Mouse (Mus musculus): Measurements from ENCODE around the gene Cdyl2. TPM values are rescaled to one million over a fixed set of nuclear protein-coding genes. Genes with fewer than 3 reads are reported as not detected.

Cdyl2 gene
- polyA plus RNA-seq, 1 experiment from 2014 or later: 5.9 TPM

DNA sequence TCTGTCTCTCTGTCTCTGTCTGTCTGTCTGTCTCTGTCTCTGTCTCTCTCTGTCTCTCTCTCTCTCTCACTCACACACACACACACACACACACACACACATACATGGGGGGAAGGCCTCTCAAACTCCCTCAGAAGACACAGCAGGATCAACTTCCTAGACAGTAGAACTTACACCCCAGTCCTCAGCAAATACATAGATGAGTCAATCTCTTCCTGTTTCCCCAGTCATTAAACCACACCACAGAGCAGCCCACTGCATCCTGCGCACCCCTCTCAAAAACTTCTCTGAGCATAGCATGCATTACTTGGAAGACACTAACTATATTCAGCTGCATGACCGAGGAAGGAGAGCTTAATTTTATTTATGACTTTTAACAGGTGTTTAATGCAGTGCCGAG is 43.0 kb downstream of the Cdyl2 start:
- no peaks in the 10 kb centered on the region for H3K36me3 ChIP-seq (ENCODE audit: control insufficient read depth, insufficient read depth, low read length)
- no peak overlapping the region for H3K4me3 ChIP-seq (ENCODE audit: low read depth, low read length)
- no peaks in the 10 kb centered on the region for H3K4me1 ChIP-seq (replicated peaks; ENCODE audit: control insufficient read depth, insufficient read depth, low read length)
- no peak for DNase-seq (ENCODE audit: low spot score)
- H3K4me2 ChIP-seq (ENCODE audit: low read length): no peak overlapping the region
- WGBS: 79% methylated on average over 3 of the region's 3 CpGs
- H3K27ac ChIP-seq (ENCODE audit: low read depth): no peak overlapping the region
- H3K9me3 ChIP-seq (ENCODE audit: control insufficient read depth, low read length): no peaks in the 10 kb centered on the region
- ATAC-seq (replicated peaks; ENCODE audit: low FRiP score, low TSS enrichment, low read depth): no peak
- H3K27me3 ChIP-seq (replicated peaks; ENCODE audit: control insufficient read depth, insufficient read depth, low read length): no peaks in the 10 kb centered on the region
- H3K9ac ChIP-seq (ENCODE audit: low read length): no peak overlapping the region

DNA sequence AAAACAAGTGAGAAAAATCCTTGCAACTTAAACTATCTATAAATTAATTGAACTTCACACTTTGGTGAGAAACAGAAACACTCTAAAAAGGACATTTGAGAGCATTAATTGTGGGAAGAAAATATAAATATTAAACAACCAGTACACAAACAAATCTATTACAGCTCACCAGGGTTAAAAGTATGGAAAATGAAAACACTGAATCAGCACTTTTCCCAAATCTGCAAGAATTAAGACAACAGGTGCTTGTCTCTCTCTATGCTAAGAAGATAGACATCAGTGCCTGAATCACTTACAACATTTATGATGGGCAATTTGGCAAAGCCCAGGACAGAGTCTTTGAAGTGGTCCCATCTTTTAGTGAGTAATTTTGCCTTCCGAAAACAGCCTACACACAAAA is 56.6 kb downstream of the Cdyl2 start:
- no peaks in the 10 kb centered on the region for H3K36me3 ChIP-seq (ENCODE audit: control insufficient read depth, insufficient read depth, low read length)
- no peak overlapping the region for H3K27ac ChIP-seq (ENCODE audit: low read depth)
- H3K27me3 ChIP-seq (replicated peaks; ENCODE audit: control insufficient read depth, insufficient read depth, low read length): no peaks in the 10 kb centered on the region
- no peaks in the 10 kb centered on the region for H3K9me3 ChIP-seq (ENCODE audit: control insufficient read depth, low read length)
- no peak overlapping the region for H3K4me2 ChIP-seq (ENCODE audit: low read length)
- H3K4me1 ChIP-seq (replicated peaks; ENCODE audit: control insufficient read depth, insufficient read depth, low read length): no peaks in the 10 kb centered on the region
- no peak overlapping the region for H3K4me3 ChIP-seq (ENCODE audit: low read depth, low read length)
- no peak for ATAC-seq (replicated peaks; ENCODE audit: low FRiP score, low TSS enrichment, low read depth)
- H3K9ac ChIP-seq (ENCODE audit: low read length): no peak overlapping the region
- DNase-seq (ENCODE audit: low spot score): no peak
- 80% methylated on average over 1 of the region's 1 CpGs for WGBS

DNA sequence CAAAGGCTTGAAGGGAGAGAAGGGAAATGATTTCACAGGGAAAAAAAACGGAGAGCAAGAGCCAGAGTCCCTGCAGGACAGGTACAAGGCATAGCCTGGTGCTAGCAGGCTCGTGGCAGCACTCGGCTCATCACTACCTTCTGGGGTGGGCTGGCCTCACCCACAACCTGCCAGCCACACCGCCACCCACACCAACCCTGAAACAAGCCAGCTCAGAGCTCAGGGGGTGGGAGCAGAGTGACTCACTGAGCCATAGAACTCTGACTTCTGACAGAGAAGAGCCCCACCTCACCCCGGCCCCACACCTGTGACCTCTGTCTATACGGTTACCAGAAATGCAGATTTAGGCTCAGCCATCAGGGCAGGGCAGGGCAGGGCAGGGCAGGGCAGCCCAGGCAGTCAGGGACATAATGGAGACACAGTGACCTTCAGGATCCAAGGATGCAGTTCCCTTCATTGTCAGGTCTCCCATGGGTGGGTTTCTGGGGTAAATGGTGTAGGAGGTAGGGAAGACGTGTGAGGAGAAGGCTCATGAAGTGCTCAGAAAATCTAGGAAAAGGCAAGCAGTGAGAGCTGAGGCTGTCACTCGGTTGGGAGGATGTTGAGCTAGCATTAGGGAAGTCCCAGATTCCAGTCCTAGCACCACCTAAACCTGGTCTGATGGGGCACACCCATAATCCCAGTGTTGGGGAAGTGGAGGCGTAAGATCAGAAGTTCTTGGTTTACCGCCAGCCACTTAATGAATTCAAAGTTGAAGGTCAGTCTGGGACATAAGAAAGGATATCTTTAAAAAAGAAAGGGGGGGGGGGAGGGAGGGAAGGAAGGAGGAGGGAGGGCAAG is 58.6 kb downstream of the Cdyl2 start:
- Histone ChIP-seq H3K4me3 (ENCODE audit: low read depth, low read length) (no peak overlapping the region), H3K4me2 (ENCODE audit: low read length) (no peak overlapping the region), H3K4me1 (replicated peaks; ENCODE audit: control insufficient read depth, insufficient read depth, low read length) (no peaks in the 10 kb centered on the region), H3K36me3 (ENCODE audit: control insufficient read depth, insufficient read depth, low read length) (no peaks in the 10 kb centered on the region), H3K9ac (ENCODE audit: low read length) (no peak overlapping the region), H3K9me3 (ENCODE audit: control insufficient read depth, low read length) (0 out of 2 replicates have a peak, but pooled peaks cover under 1% of the 10 kb centered on the region), H3K27me3 (replicated peaks; ENCODE audit: control insufficient read depth, insufficient read depth, low read length) (no peaks in the 10 kb centered on the region), H3K27ac (ENCODE audit: low read depth) (no peak overlapping the region)
- 76% methylated on average over 10 of the region's 10 CpGs for WGBS
- DNase-seq (ENCODE audit: low spot score) (no peak), ATAC-seq (replicated peaks; ENCODE audit: low FRiP score, low TSS enrichment, low read depth) (no peak)

DNA sequence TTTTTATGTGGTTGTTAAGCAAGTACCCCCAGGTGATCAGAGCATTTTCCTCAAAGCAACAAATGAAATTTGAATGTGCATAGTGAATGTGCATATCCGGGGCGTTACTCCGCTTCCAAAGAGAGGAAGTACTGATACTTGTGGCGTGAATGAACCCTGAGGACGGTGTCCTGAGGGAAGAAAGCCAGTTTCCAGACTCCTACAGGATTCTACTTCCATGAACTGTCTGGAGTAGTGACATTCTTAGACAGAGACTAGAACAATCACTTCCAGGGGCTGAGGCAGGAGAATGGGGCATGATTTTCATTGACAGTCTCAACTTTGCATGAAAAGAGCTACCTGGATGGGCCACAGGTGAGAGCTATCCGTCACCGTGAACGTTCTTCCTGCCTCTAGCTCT is 59.3 kb downstream of the Cdyl2 start:
- DNase-seq (ENCODE audit: low spot score) (no peak), ATAC-seq (replicated peaks; ENCODE audit: low FRiP score, low TSS enrichment, low read depth) (no peak)
- no peak overlapping the region for H3K4me3 ChIP-seq (ENCODE audit: low read depth, low read length)
- H3K27me3 ChIP-seq (replicated peaks; ENCODE audit: control insufficient read depth, insufficient read depth, low read length): no peaks in the 10 kb centered on the region
- H3K4me1 ChIP-seq (replicated peaks; ENCODE audit: control insufficient read depth, insufficient read depth, low read length): no peaks in the 10 kb centered on the region
- 0 out of 2 replicates have a peak, but pooled peaks cover 4% of the 10 kb centered on the region for H3K9me3 ChIP-seq (ENCODE audit: control insufficient read depth, low read length)
- H3K9ac ChIP-seq (ENCODE audit: low read length): no peak overlapping the region
- no peak overlapping the region for H3K4me2 ChIP-seq (ENCODE audit: low read length)
- no peak overlapping the region for H3K27ac ChIP-seq (ENCODE audit: low read depth)
- 85% methylated on average over 8 of the region's 8 CpGs for WGBS
- no peaks in the 10 kb centered on the region for H3K36me3 ChIP-seq (ENCODE audit: control insufficient read depth, insufficient read depth, low read length)

DNA sequence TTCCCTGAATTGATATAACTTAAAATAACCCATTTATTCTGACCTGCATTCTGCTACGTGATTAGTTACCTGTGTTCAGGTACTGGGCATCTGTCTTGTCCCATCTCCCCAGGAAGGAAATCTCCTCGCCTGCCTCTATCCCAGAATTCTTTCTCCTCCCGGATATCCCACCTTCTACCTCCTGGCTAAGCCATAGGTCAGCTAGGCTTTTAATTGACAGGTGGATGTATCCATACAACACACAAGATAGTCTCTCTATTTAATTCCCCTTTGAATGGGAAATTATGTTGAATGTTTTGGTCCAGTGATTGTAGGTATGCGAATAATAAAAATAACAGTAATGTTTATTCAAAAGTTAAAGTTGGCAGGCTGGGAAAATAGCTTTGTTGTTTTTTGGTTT is 59.7 kb downstream of the Cdyl2 start:
- no peak for DNase-seq (ENCODE audit: low spot score)
- Histone ChIP-seq H3K9ac (ENCODE audit: low read length) (no peak overlapping the region), H3K4me3 (ENCODE audit: low read depth, low read length) (no peak overlapping the region), H3K4me1 (replicated peaks; ENCODE audit: control insufficient read depth, insufficient read depth, low read length) (no peaks in the 10 kb centered on the region), H3K9me3 (ENCODE audit: control insufficient read depth, low read length) (0 out of 2 replicates have a peak, but pooled peaks cover 4% of the 10 kb centered on the region), H3K4me2 (ENCODE audit: low read length) (no peak overlapping the region), H3K27ac (ENCODE audit: low read depth) (no peak overlapping the region), H3K27me3 (replicated peaks; ENCODE audit: control insufficient read depth, insufficient read depth, low read length) (no peaks in the 10 kb centered on the region), H3K36me3 (ENCODE audit: control insufficient read depth, insufficient read depth, low read length) (no peaks in the 10 kb centered on the region)
- no peak for ATAC-seq (replicated peaks; ENCODE audit: low FRiP score, low TSS enrichment, low read depth)
- WGBS: 82% methylated on average over 4 of the region's 4 CpGs

DNA sequence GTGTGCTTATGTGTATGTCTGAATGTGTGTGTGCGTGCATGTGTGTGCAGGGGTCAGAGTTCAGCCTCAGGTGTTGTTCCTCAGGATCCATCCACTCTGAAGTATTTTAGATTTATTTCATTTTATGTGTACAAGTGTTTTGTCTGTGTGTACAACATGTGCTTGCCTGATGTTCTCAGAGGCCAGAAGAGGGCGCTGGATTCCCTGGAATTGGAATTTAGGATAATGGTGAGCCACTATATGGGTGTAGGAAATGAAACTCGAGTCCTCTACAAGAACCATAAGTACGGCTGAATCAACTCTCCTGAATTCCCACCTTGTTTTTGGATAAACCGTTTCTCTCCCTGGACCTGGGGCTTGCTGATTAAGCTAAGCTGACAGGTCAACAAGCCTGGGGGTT is 61.2 kb downstream of the Cdyl2 start:
- DNase-seq (ENCODE audit: low spot score): no peak

DNA sequence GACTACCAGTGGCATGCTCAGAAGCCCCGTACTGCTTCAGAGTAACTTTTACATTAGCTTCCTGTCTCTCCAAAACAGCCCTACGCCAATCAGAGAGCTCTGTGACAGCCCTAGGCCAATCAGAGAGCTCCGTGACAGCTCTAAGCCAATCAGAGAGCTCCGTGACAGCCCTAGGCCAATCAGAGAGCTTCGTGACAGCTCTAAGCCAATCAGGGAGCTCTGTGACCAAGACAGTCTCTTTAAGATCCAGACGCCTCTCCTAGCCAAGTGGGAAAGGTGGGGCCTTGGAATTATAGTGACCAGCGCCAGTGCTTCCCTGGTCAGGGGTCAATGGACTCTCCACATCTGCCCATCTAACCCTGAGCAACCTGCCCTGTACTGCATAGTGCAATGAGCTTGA is 62.2 kb downstream of the Cdyl2 start:
- no peak overlapping the region for H3K4me3 ChIP-seq (ENCODE audit: low read depth, low read length)
- no peaks in the 10 kb centered on the region for H3K27me3 ChIP-seq (replicated peaks; ENCODE audit: control insufficient read depth, insufficient read depth, low read length)
- DNase-seq (ENCODE audit: low spot score) (no peak), ATAC-seq (replicated peaks; ENCODE audit: low FRiP score, low TSS enrichment, low read depth) (no peak)
- H3K4me2 ChIP-seq (ENCODE audit: low read length): no peak overlapping the region
- no peaks in the 10 kb centered on the region for H3K4me1 ChIP-seq (replicated peaks; ENCODE audit: control insufficient read depth, insufficient read depth, low read length)
- H3K27ac ChIP-seq (ENCODE audit: low read depth): no peak overlapping the region
- no peaks in the 10 kb centered on the region for H3K36me3 ChIP-seq (ENCODE audit: control insufficient read depth, insufficient read depth, low read length)
- 85% methylated on average over 7 of the region's 7 CpGs for WGBS
- 0 out of 2 replicates have a peak, but pooled peaks cover 4% of the 10 kb centered on the region for H3K9me3 ChIP-seq (ENCODE audit: control insufficient read depth, low read length)
- no peak overlapping the region for H3K9ac ChIP-seq (ENCODE audit: low read length)

More for the DNA sequence above, 61.2 kb downstream of the Cdyl2 start:
- H3K4me3 ChIP-seq (ENCODE audit: low read depth, low read length): no peak overlapping the region
- H3K4me1 ChIP-seq (replicated peaks; ENCODE audit: control insufficient read depth, insufficient read depth, low read length): no peaks in the 10 kb centered on the region
- no peaks in the 10 kb centered on the region for H3K27me3 ChIP-seq (replicated peaks; ENCODE audit: control insufficient read depth, insufficient read depth, low read length)
- H3K9me3 ChIP-seq (ENCODE audit: control insufficient read depth, low read length): 0 out of 2 replicates have a peak, but pooled peaks cover 4% of the 10 kb centered on the region
- no peak overlapping the region for H3K9ac ChIP-seq (ENCODE audit: low read length)
- WGBS: 65% methylated on average over 5 of the region's 5 CpGs
- no peak for ATAC-seq (replicated peaks; ENCODE audit: low FRiP score, low TSS enrichment, low read depth)
- H3K4me2 ChIP-seq (ENCODE audit: low read length): no peak overlapping the region
- H3K27ac ChIP-seq (ENCODE audit: low read depth): no peak overlapping the region
- no peaks in the 10 kb centered on the region for H3K36me3 ChIP-seq (ENCODE audit: control insufficient read depth, insufficient read depth, low read length)

DNA sequence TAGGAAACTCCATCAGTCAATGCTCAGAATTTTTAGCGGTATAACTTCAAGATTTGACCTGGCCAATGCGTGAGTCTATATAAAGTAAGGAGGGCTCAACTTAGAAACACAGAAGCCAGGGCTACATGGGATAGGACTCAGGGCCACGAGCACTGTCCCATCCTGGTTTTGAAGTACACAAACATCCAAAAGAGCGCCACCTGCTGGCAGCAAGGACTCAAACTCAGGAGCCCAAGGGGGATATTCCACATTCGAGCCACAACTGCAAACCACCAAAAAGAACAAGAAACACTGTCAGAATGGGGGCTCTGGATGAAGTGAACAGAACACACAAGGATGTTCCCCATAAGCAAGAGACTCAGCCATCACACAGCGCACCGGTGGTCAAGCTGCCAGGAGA is 63.8 kb downstream of the Cdyl2 start:
- H3K4me2 ChIP-seq (ENCODE audit: low read length): no peak overlapping the region
- H3K27me3 ChIP-seq (replicated peaks; ENCODE audit: control insufficient read depth, insufficient read depth, low read length): no peaks in the 10 kb centered on the region
- no peak overlapping the region for H3K27ac ChIP-seq (ENCODE audit: low read depth)
- ATAC-seq (replicated peaks; ENCODE audit: low FRiP score, low TSS enrichment, low read depth): no peak
- H3K4me1 ChIP-seq (replicated peaks; ENCODE audit: control insufficient read depth, insufficient read depth, low read length): no peaks in the 10 kb centered on the region
- DNase-seq (ENCODE audit: low spot score): no peak
- 95% methylated on average over 7 of the region's 7 CpGs for WGBS
- no peak overlapping the region for H3K4me3 ChIP-seq (ENCODE audit: low read depth, low read length)
- no peak overlapping the region for H3K9ac ChIP-seq (ENCODE audit: low read length)
- H3K9me3 ChIP-seq (ENCODE audit: control insufficient read depth, low read length): 0 out of 2 replicates have a peak, but pooled peaks cover 4% of the 10 kb centered on the region
- H3K36me3 ChIP-seq (ENCODE audit: control insufficient read depth, insufficient read depth, low read length): no peaks in the 10 kb centered on the region
